Mouse (Mus musculus): Measurements from ENCODE around the gene Ms4a3.

Gene Ms4a3

DNA sequence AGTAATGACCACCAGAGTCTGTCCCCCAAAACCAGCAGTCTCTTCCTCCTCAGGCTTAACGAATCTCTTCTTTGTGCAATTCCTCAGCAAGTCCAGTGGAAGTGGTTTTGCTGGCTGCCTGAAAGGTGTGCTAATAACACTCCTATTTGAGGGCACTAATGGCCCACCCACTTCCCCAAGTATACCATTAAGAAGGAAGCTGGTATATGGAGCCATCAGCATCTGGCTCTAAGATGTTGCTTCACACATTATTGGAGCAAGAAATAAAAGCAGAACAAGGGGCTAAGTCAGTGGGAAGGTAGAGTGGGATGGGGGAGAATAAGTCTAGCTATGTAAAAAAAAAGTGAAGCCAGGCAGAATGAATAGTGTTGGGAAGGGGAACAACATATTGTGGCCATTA is at the start of gene Ms4a3:
Ms4a3 (minus strand) TSS at position 120 of the 400 bp plus-strand sequence.
- POLR2A ChIA-PET, result interaction anchor here in 1 of 4 experiments (0.7 kb wide), 1 partner anchor 846 kb away, joined by 4 read pairs; no protein-coding TSS in a partner anchor
- CTCF ChIA-PET, result no interaction called here

- CTCF ChIA-PET, result no interaction called here
- POLR2A ChIA-PET, result no interaction called here
These were observed 20.9 kb upstream of the Ms4a3 start for GRCm38 (mm10) chr19:11661562-11661961.

DNA sequence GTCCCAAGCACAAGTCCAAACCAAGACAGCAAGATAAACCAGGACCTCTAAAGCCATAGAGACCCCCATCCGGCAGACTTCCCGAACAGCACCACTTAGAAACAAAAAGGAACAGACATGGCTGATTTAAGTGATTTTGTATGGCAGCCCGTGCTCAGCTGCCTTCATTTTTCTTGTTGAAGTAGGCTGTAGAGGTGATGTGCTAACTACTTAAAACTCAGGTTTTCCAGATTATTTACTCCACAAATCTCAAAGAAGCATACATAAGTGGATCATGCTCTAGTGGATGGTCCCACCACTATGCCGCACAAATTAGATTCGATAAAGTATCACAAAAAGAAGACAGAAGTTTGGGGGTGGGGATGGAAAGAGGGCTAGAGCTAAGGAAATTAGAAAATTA is 19.8 kb upstream of the Ms4a3 start, which contains the start of gene Oosp2:
Oosp2 (minus strand) TSS at position 101 of the 400 bp plus-strand sequence.
- POLR2A ChIA-PET, result interaction anchor here in 1 of 4 experiments (0.7 kb wide), 1 partner anchor 735 kb away, joined by 5 read pairs; no protein-coding TSS in a partner anchor
- CTCF ChIA-PET, result no interaction called here

GRCm38 (mm10) chr19:11659142-11659541 is 18.5 kb upstream of the Ms4a3 start:
- CTCF ChIA-PET, result interaction anchor here in 1 of 4 experiments (0.6 kb wide), 1 partner anchor 40 kb away, joined by 4 read pairs; no protein-coding TSS in a partner anchor
- POLR2A ChIA-PET, result no interaction called here

DNA sequence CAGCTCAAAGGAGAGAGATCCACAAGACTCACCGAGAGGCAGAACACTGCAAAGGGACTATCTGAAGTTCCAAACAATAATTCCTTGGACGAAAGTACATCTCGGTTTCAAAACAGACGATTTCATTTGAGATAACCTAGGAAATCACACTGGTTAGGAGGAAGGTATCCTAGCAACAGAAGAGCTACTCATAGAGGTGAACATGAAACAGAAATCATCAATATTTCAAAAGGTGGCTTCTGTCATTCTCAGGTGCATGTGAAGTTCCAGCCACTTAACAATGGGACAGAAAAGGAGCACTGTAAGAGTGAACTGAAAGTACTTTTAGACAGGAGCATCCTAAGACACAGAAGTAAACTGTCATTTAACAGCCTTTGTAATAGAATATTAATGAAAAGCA is 8.9 kb upstream of the Ms4a3 start:
- ChIA-PET CTCF (no interaction called here), POLR2A (no interaction called here)

DNA sequence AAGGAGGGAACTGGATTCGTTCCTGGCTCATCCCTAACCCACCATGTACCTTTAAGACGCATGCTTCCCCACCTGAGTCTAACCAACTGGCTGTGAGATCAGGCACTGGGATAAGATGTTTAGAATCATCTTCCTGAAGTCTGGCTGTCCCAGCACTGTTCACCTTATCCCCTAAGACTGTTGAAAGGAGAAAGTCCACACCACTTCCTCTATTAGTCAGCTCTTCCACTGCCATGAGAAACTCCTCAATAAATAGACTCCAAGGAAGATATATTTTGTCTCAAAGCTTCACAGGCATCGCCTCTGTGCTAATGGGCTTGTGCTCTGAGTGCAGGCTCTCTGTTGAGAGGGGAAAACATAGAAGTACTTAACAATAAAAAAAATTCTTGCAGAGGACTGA is 5.5 kb upstream of the Ms4a3 start:
- CTCF ChIA-PET, result no interaction called here
- POLR2A ChIA-PET, result interaction anchor here in 1 of 4 experiments (0.6 kb wide), 1 partner anchor 437 kb away, joined by 3 read pairs; no protein-coding TSS in a partner anchor

- ChIA-PET POLR2A (no interaction called here), CTCF (no interaction called here)
These were observed 1.6 kb downstream of the Ms4a3 start for GRCm38 (mm10) chr19:11639038-11639437.

DNA sequence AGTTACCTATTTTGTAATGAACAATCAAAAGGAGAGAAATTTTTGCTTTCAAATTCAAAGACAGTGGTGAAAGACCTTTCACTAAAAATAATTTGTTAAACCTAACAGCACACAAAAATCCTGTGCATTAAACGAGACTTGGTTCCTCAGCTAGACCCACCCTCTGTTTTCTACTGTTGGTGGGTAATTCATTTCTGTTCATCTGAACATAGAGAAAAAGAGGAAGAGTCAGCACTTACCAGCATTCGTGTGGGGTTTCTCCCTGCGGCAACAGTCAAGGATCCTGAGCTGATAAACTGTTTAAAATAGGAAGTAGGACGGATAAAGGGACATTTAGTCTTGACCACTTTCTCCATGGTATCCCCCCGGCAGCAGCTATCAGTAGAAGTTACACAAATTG is 5.1 kb downstream of the Ms4a3 start:
- POLR2A ChIA-PET, result no interaction called here

DNA sequence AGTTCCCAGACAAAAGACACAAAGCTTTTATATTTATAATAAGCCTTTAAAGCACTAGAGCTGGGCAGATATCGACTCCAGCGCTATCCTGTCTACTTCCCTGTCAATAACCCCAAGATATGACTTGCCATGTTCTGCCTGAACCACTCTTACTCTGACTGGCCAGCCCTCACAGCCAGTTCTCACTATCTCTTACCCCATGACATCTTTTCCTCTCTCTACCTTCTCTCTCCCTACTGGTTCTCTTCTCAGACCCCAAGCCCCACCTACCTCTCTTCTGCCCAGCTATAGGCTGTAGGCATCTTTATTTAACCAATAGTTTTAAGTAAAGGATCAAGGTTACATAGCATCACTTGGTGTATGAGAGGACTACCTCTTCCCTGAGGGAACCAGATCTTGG is 6.3 kb downstream of the Ms4a3 start:
- ChIA-PET CTCF (no interaction called here), POLR2A (no interaction called here)

More for the DNA sequence above, 5.1 kb downstream of the Ms4a3 start:
- CTCF ChIA-PET, result no interaction called here

DNA sequence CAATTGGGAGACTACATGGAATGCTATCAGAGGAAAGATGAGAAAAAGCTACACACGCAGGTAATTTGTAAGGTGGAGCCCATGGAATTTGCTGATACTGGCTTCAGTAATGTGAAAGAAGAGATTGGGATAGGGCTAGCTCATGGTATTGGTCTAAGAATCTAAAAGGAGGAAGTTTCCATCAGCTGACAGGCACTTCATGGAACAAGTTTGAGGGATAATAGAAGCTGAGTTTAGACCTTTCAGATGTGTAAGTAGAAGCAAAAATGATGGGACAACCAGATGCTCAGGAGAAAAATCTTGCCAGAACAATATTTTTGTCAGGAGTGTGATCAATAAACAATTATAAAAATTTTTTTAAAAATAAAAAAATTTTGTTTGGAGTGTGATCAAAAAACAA is 6.9 kb downstream of the Ms4a3 start:
- ChIA-PET CTCF (no interaction called here), POLR2A (no interaction called here)

DNA sequence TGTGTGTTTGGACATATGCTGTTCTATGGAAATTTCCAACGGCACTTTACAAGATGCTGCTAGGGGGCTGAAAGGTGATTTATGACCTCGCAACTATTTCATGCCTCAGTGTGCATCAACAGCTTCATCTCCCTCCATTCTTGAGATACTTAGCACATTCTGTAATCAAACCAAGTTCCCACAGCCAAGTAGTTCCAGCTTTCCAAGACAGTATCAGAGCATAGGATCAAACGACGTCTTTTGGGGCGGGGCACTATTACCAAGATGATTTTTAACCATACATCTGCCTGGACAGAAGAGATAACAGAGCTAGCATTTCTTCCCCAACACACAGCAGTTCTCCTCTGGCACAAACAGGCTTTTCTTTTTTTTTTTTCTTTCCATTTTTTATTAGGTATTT is 15.4 kb downstream of the Ms4a3 start:
- CTCF ChIA-PET, result no interaction called here
- POLR2A ChIA-PET, result no interaction called here

- ChIA-PET POLR2A (interaction anchor here in 1 of 4 experiments (0.7 kb wide), 1 partner anchor 109 kb away, joined by 3 read pairs; no protein-coding TSS in a partner anchor), CTCF (no interaction called here)
These were observed 15.9 kb downstream of the Ms4a3 start for GRCm38 (mm10) chr19:11624800-11625199.

- CTCF ChIA-PET, result no interaction called here
- POLR2A ChIA-PET, result no interaction called here
These were observed 17.1 kb downstream of the Ms4a3 start, which contains the start of gene Ms4a2 for GRCm38 (mm10) chr19:11623551-11623950. Gene Ms4a2 (minus strand): TSS chr19:11623719.

GRCm38 (mm10) chr19:11617983-11618382 is 22.7 kb downstream of the Ms4a3 start:
- CTCF ChIA-PET, result interaction anchor here in 1 of 4 experiments (0.6 kb wide), 1 partner anchor 404 kb away, joined by 8 read pairs; no protein-coding TSS in a partner anchor
- POLR2A ChIA-PET, result interaction anchor here in 1 of 4 experiments (1.0 kb wide), 1 partner anchor 247 kb away, joined by 3 read pairs; no protein-coding TSS in a partner anchor

- ChIA-PET POLR2A (interaction anchor here in 1 of 4 experiments (0.6 kb wide), 1 partner anchor 204 kb away, joined by 4 read pairs; no protein-coding TSS in a partner anchor), CTCF (interaction anchor here in 2 of 4 experiments (1.5 kb wide), 2 partner anchors 9 to 153 kb away, joined by 3 to 5 read pairs; no protein-coding TSS in a partner anchor)
These were observed 25.8 kb downstream of the Ms4a3 start for GRCm38 (mm10) chr19:11614805-11615204.

DNA sequence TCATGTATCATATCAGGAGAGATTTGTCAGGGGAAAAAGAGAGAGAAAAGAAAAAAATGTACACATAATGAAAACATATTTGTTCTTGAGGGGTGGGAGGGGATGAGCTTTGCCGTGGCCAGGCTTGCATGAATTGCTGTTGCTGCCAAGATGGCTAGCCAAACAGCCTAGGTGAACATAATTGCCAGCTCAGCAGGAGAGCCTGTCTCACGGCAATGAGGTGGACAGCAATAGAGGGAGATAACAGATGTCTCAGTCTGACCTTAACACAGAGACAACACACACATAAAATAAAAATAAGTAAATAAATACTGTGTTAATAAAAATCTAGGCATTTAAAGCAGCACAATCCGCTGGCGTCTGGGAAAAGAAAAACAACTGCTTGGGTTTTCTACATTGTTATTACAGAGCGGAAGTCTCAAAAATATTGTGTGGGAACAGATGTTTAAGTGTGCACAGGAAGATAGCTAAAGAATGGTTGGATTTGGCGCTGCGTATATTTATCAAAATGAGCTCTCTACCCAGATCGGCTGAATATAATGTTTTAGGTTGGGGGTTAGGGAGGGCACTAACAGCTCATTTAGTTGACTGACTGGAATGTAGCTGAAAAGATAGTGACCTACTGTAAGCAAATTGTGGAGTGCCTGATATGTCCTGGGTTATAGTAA is 26.7 kb downstream of the Ms4a3 start:
- ChIA-PET CTCF (interaction anchor here in 3 of 4 experiments (0.9 to 1.5 kb wide), 3 partner anchors 9 to 154 kb away, joined by 3 to 5 read pairs (median 3); no protein-coding TSS in a partner anchor), POLR2A (interaction anchor here in 1 of 4 experiments (0.6 kb wide), 1 partner anchor 205 kb away, joined by 4 read pairs; no protein-coding TSS in a partner anchor)

GRCm38 (mm10) chr19:11613084-11613483 is 27.6 kb downstream of the Ms4a3 start:
- ChIA-PET CTCF (interaction anchor here in 1 of 4 experiments (1.2 to 1.5 kb wide), 2 partner anchors 155 to 206 kb away, joined by 3 to 5 read pairs; no protein-coding TSS in a partner anchor), POLR2A (interaction anchor here in 1 of 4 experiments (1.3 kb wide), 1 partner anchor 192 kb away, joined by 3 read pairs; no protein-coding TSS in a partner anchor)

- POLR2A ChIA-PET, result interaction anchor here in 1 of 4 experiments (1.3 kb wide), 1 partner anchor 193 kb away, joined by 3 read pairs; no protein-coding TSS in a partner anchor
- CTCF ChIA-PET, result interaction anchor here in 1 of 4 experiments (1.2 kb wide), 1 partner anchor 207 kb away, joined by 3 read pairs; no protein-coding TSS in a partner anchor
These were observed 28.4 kb downstream of the Ms4a3 start for GRCm38 (mm10) chr19:11612293-11612692.

- ChIA-PET POLR2A (interaction anchor here in 1 of 4 experiments (0.6 kb wide), 1 partner anchor 267 kb away, joined by 7 read pairs; no protein-coding TSS in a partner anchor), CTCF (interaction anchor here in 2 of 4 experiments (0.6 to 1.6 kb wide), 4 partner anchors 157 to 396 kb away, joined by 3 to 4 read pairs (median 3); no protein-coding TSS in a partner anchor)
These were observed 29.1 kb downstream of the Ms4a3 start for GRCm38 (mm10) chr19:11611541-11611945.

GRCm38 (mm10) chr19:11608172-11608571 is 32.5 kb downstream of the Ms4a3 start:
- CTCF ChIA-PET, result interaction anchor here in 2 of 4 experiments (0.6 to 0.8 kb wide), 3 partner anchors 157 to 400 kb away, joined by 3 to 4 read pairs (median 3); no protein-coding TSS in a partner anchor
- POLR2A ChIA-PET, result interaction anchor here in 1 of 4 experiments (0.8 kb wide), 1 partner anchor 180 kb away, joined by 3 read pairs; no protein-coding TSS in a partner anchor

Measured in embryonic stem cell, embryonic (primary cell).